Mouse (Mus musculus) ES-E14 (cell line): ENCODE measurements around the gene Pygm. TPM values are rescaled to one million over a fixed set of nuclear protein-coding genes. Genes with fewer than 3 reads are reported as not detected.

Source experiments
- DNase-seq: peaks from one replicate; pipeline ENCODE4 v3.0.0-alpha.2; 2013; ENCODE audit warnings: low read depth, low spot score
- H3K27ac ChIP-seq: 2 replicates; pipeline ENCODE4 v1.5.1; 2012; ENCODE audit warnings: low read depth, mild to moderate bottlenecking, low read length, moderate library complexity, mixed read lengths; ENCODE audit not compliant: poor library complexity, insufficient read depth, severe bottlenecking
- H3K36me3 ChIP-seq: 2 replicates; pipeline ENCODE4 v1.6.1; 2012; ENCODE audit warnings: mild to moderate bottlenecking, low read length, moderate library complexity, mixed read lengths; ENCODE audit not compliant: control insufficient read depth, poor library complexity, insufficient read depth, severe bottlenecking
- H3K4me1 ChIP-seq, 2 experiments: fragments of 150-350 bp in 1 of 2; sonication (generic) in 1 of 2; 2 replicates each; pipeline ENCODE4 v1.6.1; 2012; ENCODE audit warnings: low read length in 2 of 2, mild to moderate bottlenecking in 1 of 2, mixed read lengths in 1 of 2; ENCODE audit not compliant: control insufficient read depth in 2 of 2, insufficient read depth in 2 of 2, poor library complexity in 1 of 2
- H3K4me3 ChIP-seq, 2 experiments: fragments of 150-350 bp in 1 of 2; sonication (generic) in 1 of 2; 2 replicates each; pipeline ENCODE4 v1.5.1; 2012; ENCODE audit warnings: low read length in 2 of 2, low read depth in 1 of 2, mild to moderate bottlenecking in 1 of 2, mixed read lengths in 1 of 2; ENCODE audit not compliant: insufficient read depth in 1 of 2, poor library complexity in 1 of 2, severe bottlenecking in 1 of 2
- H3K9ac ChIP-seq: 2 replicates; pipeline ENCODE4 v1.6.1; 2012; ENCODE audit warnings: low read depth, mild to moderate bottlenecking, low read length, mixed read lengths; ENCODE audit not compliant: poor library complexity, insufficient read depth, severe bottlenecking
- H3K9me3 ChIP-seq: fragments of 150-350 bp; sonication (generic); 2 replicates; pipeline ENCODE4 v1.6.1; 2012; ENCODE audit warnings: low read depth, mild to moderate bottlenecking, low read length; ENCODE audit not compliant: control insufficient read depth, insufficient read depth
- CHD2 ChIP-seq: IDR thresholded peaks from 2 replicates; pipeline ENCODE4 v1.6.1; 2014; ENCODE audit warnings: mild to moderate bottlenecking, low read depth, low read length, inconsistent platforms
- HCFC1 ChIP-seq: IDR thresholded peaks from 2 replicates; pipeline ENCODE4 v1.6.1; 2012; ENCODE audit warnings: low read length, inconsistent platforms, borderline replicate concordance; ENCODE audit not compliant: insufficient read depth
- MAFK ChIP-seq: IDR thresholded peaks from 2 replicates; pipeline ENCODE4 v1.6.1; 2014; ENCODE audit warnings: mild to moderate bottlenecking, low read depth, low read length, inconsistent platforms; ENCODE audit not compliant: insufficient read depth
- ZC3H11A ChIP-seq: IDR thresholded peaks from 2 replicates; pipeline ENCODE4 v1.6.1; 2012; ENCODE audit warnings: low read depth, mild to moderate bottlenecking, inconsistent platforms, low read length, borderline replicate concordance
- ZNF384 ChIP-seq: IDR thresholded peaks from 2 replicates; pipeline ENCODE4 v1.6.1; 2012; ENCODE audit warnings: low read depth, low read length, inconsistent platforms
- in situ Hi-C, 2 experiments: fragments of 600-800 bp; cut with MboI; formaldehyde crosslinking; loops; one replicate each; pipeline ENCODE4 v1.15.1; 2025; ENCODE audit warnings: low sequenced_read_pairs in 2 of 2, inconsistent platforms in 1 of 2; ENCODE audit not compliant: unreplicated experiment in 2 of 2
- total RNA-seq: library from RNA; depleted of rRNA; stranded (reverse); fragments of 300-350 nt; gene quantifications from 2 replicates; pipeline ENCODE4 v1.2.3, GENCODE M21; 2012

Pygm gene
- total RNA-seq, 1 experiment = 4.6 TPM

DNA sequence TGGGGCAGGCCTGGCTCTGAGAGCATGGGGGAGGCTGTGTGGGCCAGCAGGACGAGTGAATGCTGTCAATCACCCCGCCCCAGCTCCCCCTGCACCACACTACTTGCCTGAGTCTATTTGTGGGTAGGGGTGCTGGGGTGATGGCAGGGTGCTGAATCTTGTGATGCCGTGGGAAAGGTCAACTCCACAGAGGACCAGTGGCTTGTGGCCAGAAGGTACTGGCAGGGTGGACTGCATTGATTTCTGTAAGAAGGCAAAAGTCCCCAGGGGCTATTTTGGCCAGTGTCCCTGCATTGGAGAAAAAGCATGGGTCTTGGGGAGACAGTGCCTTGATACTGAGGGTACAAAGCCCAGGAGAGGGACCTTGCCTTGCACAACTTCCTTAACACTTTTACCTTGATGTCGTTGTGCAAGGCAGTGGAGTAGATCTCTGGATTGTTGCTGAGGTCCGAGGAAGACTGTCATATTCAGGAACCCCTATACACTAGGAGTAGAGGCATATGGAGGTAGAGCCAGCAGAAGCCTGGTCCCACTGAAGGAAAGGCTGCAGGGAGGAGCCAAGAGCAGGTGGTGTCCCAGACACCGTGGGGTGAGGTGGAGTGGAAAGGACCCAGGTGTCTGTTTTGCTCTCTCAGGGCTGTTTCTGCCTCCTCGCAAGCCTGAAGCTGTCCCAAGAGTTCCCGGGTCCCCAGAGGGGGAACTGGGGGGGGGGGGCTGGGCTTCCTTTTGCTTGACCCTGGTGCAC lies 40.1 kb downstream of the Pygm start:
- no peak for TF ChIP-seq ZC3H11A
- TF ChIP-seq CHD2 = no peak
- no peak for TF ChIP-seq ZNF384
- no peak for TF ChIP-seq MAFK
- no peaks in the 10 kb centered on the region for H3K9me3 ChIP-seq
- in situ Hi-C loops = no loop called here
- no peak for DNase-seq
- H3K27ac ChIP-seq = no peak overlapping the region
- no peak overlapping the region for H3K9ac ChIP-seq
- no peak overlapping the region for H3K4me3 ChIP-seq
- no peaks in the 10 kb centered on the region for H3K36me3 ChIP-seq
- H3K4me1 ChIP-seq = peaks cover 0 to 9% of the 10 kb centered on the region in 2 experiments; a peak in 2 of 4 replicates

DNA sequence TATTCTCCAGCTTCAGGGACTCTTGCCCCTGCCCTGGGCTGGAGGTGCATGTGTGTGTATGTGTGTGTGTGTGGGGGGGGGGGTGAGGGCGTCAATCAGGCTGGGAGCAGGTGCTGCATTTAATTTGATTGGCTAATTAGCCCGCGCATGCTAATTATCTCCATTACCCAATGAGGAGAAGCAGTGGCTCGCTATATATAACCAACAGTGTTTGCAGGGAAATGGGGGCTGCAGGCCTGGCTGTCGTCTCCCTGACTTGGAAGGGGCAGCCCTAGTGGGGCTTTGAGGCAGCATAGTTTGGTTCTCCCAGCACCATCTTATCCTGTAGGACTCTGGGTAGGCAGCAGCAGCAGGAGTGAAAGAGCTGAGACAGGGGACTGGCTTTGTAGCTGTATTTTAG lies 41.4 kb downstream of the Pygm start:
- no peak overlapping the region for H3K27ac ChIP-seq
- H3K4me1 ChIP-seq = peaks cover 0 to 9% of the 10 kb centered on the region in 2 experiments; a peak in 2 of 4 replicates
- H3K9ac ChIP-seq = no peak overlapping the region
- H3K4me3 ChIP-seq = no peak overlapping the region
- in situ Hi-C loops = no loop called here
- TF ChIP-seq HCFC1 = no peak
- TF ChIP-seq ZC3H11A = no peak
- no peak for TF ChIP-seq MAFK
- no peak for TF ChIP-seq ZNF384
- TF ChIP-seq CHD2 = no peak
- no peaks in the 10 kb centered on the region for H3K9me3 ChIP-seq
- DNase-seq = no peak
- no peaks in the 10 kb centered on the region for H3K36me3 ChIP-seq

DNA sequence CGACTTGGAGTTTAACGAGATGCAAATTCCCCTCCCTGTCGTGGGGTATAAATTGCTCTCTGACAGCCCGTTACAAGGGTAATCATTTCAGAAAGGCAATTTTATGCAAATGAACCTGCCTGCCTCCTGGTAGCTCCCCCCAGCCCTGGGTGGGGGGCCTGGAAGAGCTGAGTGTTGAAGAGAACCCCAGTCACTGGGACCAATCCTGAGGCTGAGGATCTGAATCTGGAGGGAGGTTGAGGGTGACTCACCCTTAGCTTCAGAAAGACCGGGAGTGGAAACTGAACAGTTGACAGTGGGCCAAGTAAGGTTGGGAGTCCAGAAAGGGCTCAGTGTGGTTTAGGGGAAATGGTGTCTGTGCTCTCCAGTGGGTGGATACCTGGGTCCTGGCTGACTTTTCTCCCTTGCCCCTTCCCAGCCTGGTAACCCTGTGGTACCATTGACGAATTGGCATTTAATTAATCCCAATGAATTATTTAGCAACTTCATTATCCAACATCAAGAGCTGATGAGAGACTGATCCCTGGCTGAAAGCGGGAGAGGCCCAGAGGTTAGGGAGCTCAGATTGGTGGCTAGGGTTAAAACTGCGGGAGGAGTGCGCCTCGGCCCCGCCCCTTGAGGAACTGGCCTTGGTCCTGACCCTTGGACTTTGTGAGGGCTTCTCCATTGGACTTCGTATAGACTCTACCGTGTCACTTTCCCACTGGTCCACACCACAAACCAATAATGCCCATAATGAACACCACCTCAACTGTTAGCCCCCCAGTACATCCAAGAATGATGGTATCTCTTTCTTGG lies 42.7 kb downstream of the Pygm start:
- DNase-seq = peak; percentile 76
- Histone ChIP-seq H3K9me3 (no peaks in the 10 kb centered on the region), H3K27ac (no peak overlapping the region), H3K9ac (no peak overlapping the region), H3K4me1 (peaks cover 0 to 9% of the 10 kb centered on the region in 2 experiments; a peak in 2 of 4 replicates), H3K4me3 (0 out of 4 replicates have a peak overlapping the region, but pooled peaks of 1 of the 2 experiments have one; percentile 70), H3K36me3 (no peaks in the 10 kb centered on the region)
- TF ChIP-seq CHD2 (no peak), ZNF384 (no peak), MAFK (no peak), HCFC1 (no peak), ZC3H11A (no peak)
- in situ Hi-C loops = no loop called here

DNA sequence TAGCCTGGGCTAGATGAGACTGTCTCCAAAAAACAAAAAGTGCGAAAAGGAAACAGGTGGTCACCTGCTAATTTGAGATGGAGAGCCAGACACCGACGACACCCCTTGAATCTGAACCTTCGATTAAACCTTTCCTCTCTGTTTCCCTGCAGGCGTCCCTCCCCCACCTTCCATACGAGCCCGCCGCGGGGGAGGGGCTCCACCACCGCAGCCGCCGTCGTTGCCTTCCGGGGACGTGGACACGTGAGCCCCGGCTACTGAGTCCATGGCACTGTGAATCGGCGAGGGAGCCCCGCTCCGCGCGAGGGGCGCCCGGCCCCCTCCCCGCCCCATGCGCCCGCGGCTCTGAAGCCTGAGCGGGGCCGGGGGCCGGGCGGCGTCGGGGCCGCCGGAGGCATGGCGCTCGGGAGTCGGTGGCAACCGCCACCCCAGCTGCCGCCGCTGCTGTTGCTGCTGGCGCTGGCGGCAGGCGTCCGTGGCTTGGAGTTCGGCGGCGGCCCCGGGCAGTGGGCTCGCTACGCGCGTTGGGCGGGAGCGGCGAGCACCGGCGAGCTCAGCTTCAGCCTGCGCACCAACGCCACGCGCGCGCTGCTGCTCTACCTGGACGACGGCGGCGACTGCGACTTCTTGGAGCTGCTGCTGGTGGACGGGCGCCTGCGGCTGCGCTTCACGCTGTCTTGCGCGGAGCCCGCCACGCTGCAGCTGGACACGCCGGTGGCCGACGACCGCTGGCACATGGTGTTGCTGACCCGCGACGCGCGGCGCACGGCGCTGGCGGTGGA lies 43.6 kb downstream of the Pygm start:
- Histone ChIP-seq H3K9ac (peak overlapping the region; percentile 48), H3K27ac (no peak overlapping the region), H3K36me3 (no peaks in the 10 kb centered on the region), H3K9me3 (no peaks in the 10 kb centered on the region), H3K4me3 (peak overlapping the region; percentile 54 to 70), H3K4me1 (peaks cover 0 to 9% of the 10 kb centered on the region in 2 experiments; a peak in 2 of 4 replicates)
- in situ Hi-C loops = no loop called here
- no peak for DNase-seq
- no peak for TF ChIP-seq MAFK
- TF ChIP-seq HCFC1 = no peak
- TF ChIP-seq ZC3H11A = no peak
- TF ChIP-seq ZNF384 = no peak
- TF ChIP-seq CHD2 = no peak
